Mouse (Mus musculus) liver, adult 2 months (tissue): ENCODE data around the gene Arid5b.

ENCODE experiments used
- CTCF ChIP-seq: fragments of 200-500 bp; IDR thresholded peaks from 2 replicates; pipeline ENCODE4 v1.5.1; 2011; ENCODE audit warnings: low read depth, low read length, control low read depth
- POLR2A ChIP-seq: fragments of 200-500 bp; IDR thresholded peaks from 2 replicates; pipeline ENCODE4 v1.6.1; 2011; ENCODE audit warnings: low read length, control low read depth; ENCODE audit not compliant: insufficient read depth; ENCODE audit errors: extremely low read depth

GRCm38 (mm10) chr10:68068426-68068825, 210.1 kb downstream of the Arid5b start:
- TF ChIP-seq CTCF, result no peak
- no peak for TF ChIP-seq POLR2A
